Mouse (Mus musculus) hindbrain, embryonic 16.5 days (tissue): ENCODE results near the gene Tenm2. TPM values are rescaled to one million over a fixed set of nuclear protein-coding genes. Genes with fewer than 3 reads are reported as not detected.

Experiments
- ATAC-seq: fragments of 200-750 bp; cut with Nextera tagmentation; 2 replicates; pipeline ENCODE4 v1.8.0; 2017; ENCODE audit warnings: moderate TSS enrichment, moderate library complexity
- H3K27ac ChIP-seq: fragments of 300-500 bp; sonication (generic); 2 replicates; pipeline ENCODE4 v1.5.1; 2014; ENCODE audit warnings: low read depth, mild to moderate bottlenecking, control low read depth, low read length, moderate library complexity
- H3K27me3 ChIP-seq: fragments of 300-500 bp; sonication (generic); replicated peaks from 2 replicates; pipeline ENCODE4 v1.6.1; 2014; ENCODE audit warnings: low read length; ENCODE audit not compliant: control insufficient read depth, insufficient read depth
- H3K36me3 ChIP-seq: fragments of 300-500 bp; sonication (generic); 2 replicates; pipeline ENCODE4 v1.6.1; 2014; ENCODE audit warnings: mild to moderate bottlenecking, low read length, moderate library complexity, mixed read lengths; ENCODE audit not compliant: control insufficient read depth, insufficient read depth
- H3K4me1 ChIP-seq: fragments of 300-500 bp; sonication (generic); 2 replicates; pipeline ENCODE4 v1.6.1; 2014; ENCODE audit warnings: low read depth, low read length; ENCODE audit not compliant: control insufficient read depth, insufficient read depth
- H3K4me2 ChIP-seq: fragments of 300-500 bp; sonication (generic); 2 replicates; pipeline ENCODE4 v1.6.1; 2014; ENCODE audit warnings: mild to moderate bottlenecking, low read length, control low read depth, moderate library complexity
- H3K4me3 ChIP-seq: fragments of 300-500 bp; sonication (generic); 2 replicates; pipeline ENCODE4 v1.5.1; 2014; ENCODE audit warnings: mild to moderate bottlenecking, low read length, control low read depth, moderate library complexity
- H3K9ac ChIP-seq: fragments of 300-500 bp; sonication (generic); 2 replicates; pipeline ENCODE4 v1.6.1; 2014; ENCODE audit warnings: low read depth, mild to moderate bottlenecking, control low read depth, low read length, moderate library complexity
- H3K9me3 ChIP-seq: fragments of 300-500 bp; sonication (generic); 2 replicates; pipeline ENCODE4 v1.6.1; 2014; ENCODE audit warnings: mild to moderate bottlenecking, low read length, moderate library complexity; ENCODE audit not compliant: control insufficient read depth
- WGBS: fragments of 180-500 bp; shearing (Covaris S2); extraction: QIAGEN DNeasy Blood & Tissue Kit; methylation state at CpG from one replicate; pipeline ENCODE4 v1.1.7; 2014; 5-methylcytosine and 5-hydroxymethylcytosine counted together
- polyA plus RNA-seq: library from polyadenylated mRNA; unstranded; fragments of >200 nt; fragmentation: Nextera tagmentation; extraction: Ambion mirVana; gene quantifications from 2 replicates; pipeline ENCODE4 v1.2.1, GENCODE M21; 2015

Gene Tenm2
- polyA plus RNA-seq, 1 experiment from 2014 or later = 33.2 TPM

DNA sequence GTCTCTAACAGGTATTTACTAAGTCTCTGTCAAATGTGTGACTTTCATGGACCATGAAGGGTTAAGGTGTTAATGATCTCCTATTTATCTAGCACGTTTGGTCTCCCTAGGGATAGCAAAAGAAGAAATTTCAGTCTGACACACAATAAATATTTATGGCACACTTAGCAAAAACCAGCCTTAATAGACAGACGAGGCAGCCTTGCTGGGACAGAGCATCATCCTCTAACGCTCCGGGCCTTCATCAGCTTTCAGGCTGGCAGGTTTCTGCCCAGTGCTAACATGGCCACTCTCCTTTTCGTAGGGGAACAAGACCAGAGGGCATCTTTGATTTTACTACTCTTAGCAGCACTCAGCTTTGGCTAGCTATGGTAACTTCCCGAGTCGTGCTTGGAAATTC is 537.5 kb downstream of the Tenm2 start:
- Histone ChIP-seq H3K27me3 (no peaks in the 10 kb centered on the region), H3K4me2 (no peak overlapping the region), H3K27ac (no peak overlapping the region; the same call in 1 of the 2 replicates), H3K4me1 (peaks cover 11% of the 10 kb centered on the region), H3K4me3 (no peak overlapping the region), H3K36me3 (no peaks in the 10 kb centered on the region), H3K9me3 (no peaks in the 10 kb centered on the region), H3K9ac (no peak overlapping the region)
- no peak for ATAC-seq
- 46% methylated on average over 7 of the region's 7 CpGs for WGBS

DNA sequence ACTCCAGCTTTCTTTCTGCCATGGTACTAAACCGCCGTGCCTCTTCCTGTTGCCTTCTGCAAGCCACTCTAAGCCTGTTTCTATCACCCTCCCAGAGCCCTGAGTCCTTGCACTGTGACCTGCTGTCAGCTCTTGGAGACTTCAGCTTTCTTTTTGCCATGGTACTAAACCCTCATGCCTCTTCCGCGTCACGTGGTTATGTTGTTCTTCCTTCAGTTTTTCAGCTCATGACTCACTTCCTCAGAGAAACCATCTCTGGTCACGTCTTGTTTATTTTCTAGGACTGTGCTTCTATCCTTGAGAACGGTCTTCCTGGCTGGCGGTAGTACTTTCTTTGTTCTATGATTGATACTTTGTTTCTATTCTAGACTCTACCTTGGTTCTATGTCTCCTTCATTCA is 537.9 kb downstream of the Tenm2 start:
- peak; percentile 2; the same call in 1 of the 2 replicates for ATAC-seq
- Histone ChIP-seq H3K36me3 (no peaks in the 10 kb centered on the region), H3K9ac (no peak overlapping the region), H3K27me3 (no peaks in the 10 kb centered on the region), H3K4me1 (peaks cover 11% of the 10 kb centered on the region), H3K4me3 (no peak overlapping the region), H3K4me2 (no peak overlapping the region), H3K27ac (peak overlapping the region; percentile 59), H3K9me3 (no peaks in the 10 kb centered on the region)
- whole genome bisulfite sequencing = 49% methylated on average over 8 of the region's 8 CpGs

DNA sequence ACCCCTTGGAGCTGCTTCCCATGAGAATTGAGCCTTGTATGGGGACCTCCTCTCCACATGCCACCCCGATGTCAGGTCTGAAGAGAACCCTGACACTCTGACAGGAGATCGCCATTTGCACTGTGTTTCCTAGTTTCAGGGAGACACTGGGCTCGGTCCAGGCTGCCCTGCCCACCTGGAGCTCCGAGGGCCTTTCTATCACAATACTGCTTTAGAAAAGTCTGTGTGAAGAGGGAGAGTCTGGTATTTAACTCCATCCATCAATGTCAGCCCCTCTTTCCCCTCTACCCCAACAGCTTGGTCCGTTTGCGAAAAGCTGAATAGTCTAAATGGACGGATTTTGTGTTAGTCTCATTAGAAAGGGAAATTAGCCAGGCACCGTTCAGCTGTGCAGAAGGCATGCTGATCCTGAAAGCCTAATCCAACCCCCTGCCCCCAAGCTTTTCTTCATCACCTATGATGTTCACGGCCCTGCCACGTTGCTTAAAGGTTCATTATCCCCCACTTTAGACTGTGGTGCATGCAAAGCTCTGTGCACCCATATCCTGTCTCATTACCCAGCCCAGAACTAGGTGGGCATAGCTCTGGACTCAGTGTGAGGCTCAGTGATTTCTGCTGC is 538.6 kb downstream of the Tenm2 start:
- Histone ChIP-seq H3K9ac (no peak overlapping the region; the same call in 1 of the 2 replicates), H3K4me3 (no peak overlapping the region), H3K27ac (peak overlapping the region; percentile 59), H3K4me2 (peak overlapping the region; percentile 25), H3K9me3 (no peaks in the 10 kb centered on the region), H3K4me1 (peaks cover 11% of the 10 kb centered on the region), H3K27me3 (no peaks in the 10 kb centered on the region), H3K36me3 (no peaks in the 10 kb centered on the region)
- peak; percentile 94 for ATAC-seq
- WGBS = 20% methylated on average over 10 of the region's 10 CpGs

DNA sequence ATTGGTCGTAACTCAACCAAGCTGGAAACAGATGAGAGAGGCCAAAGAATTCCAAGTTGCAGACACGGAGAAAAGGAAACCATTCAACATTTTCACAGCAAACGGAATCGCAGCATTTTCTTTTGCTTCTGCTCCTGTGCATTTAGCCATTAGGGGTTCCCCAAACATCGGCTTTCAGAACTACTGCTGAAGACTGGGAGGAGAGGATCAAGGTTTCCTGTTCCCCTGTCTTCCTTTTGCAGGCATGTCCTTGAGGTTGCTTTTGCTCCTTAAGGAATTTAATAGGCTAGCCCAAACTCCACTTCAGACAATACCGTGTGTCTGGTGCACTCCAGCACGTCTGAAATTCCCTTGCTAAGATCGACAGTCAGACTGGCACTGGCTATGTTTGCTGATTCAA is 541.0 kb downstream of the Tenm2 start:
- Histone ChIP-seq H3K4me1 (peaks cover 11% of the 10 kb centered on the region), H3K27me3 (no peaks in the 10 kb centered on the region), H3K9me3 (no peaks in the 10 kb centered on the region), H3K4me3 (no peak overlapping the region), H3K9ac (no peak overlapping the region), H3K27ac (peak overlapping the region; percentile 19), H3K4me2 (peak overlapping the region; percentile 22; the same call in 1 of the 2 replicates), H3K36me3 (no peaks in the 10 kb centered on the region)
- 47% methylated on average over 8 of the region's 8 CpGs for WGBS
- ATAC-seq = no peak

DNA sequence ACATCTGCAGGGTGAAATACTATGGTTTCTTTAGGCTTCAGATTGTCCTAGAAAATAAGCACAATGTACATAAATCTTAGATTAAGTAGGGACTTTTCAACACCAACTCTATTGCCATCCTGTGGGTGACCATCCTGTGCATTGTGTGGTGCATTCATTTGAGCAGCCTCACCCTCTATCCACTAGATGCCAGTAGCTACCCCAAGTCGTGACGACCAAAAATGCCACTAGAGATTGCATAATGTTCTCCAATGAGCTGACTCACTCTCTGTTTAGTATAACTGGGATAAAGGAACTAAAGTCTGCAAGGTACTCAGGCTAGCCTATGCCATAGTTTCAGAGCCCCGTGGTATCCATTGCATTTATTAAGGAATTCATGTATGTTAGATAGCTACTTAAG is 543.1 kb downstream of the Tenm2 start:
- Histone ChIP-seq H3K27me3 (no peaks in the 10 kb centered on the region), H3K4me2 (no peak overlapping the region), H3K36me3 (no peaks in the 10 kb centered on the region), H3K9ac (no peak overlapping the region), H3K4me3 (no peak overlapping the region), H3K9me3 (no peaks in the 10 kb centered on the region), H3K4me1 (peaks cover 11% of the 10 kb centered on the region), H3K27ac (no peak overlapping the region)
- ATAC-seq = no peak
- WGBS = 82% methylated on average over 3 of the region's 3 CpGs

DNA sequence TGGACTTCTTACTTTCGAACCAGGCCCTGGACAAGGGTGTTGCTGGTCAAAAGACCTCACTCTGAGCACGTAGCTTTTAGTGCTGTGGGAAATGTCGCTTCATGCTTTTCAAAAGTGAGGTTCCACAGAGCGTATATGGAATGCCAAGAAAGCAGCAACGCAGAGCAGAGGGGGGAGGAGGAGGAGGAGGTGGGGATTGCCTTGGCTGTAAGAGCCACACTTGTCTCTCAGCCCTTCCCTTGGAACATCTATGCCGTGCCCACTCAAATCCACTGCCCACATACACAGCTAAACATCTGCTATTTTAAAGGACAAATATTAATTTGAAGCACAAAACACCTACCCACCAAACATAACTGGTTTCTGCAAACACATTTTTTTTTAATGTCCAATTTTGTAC is 544.9 kb downstream of the Tenm2 start:
- Histone ChIP-seq H3K27me3 (no peaks in the 10 kb centered on the region), H3K9me3 (no peaks in the 10 kb centered on the region), H3K27ac (no peak overlapping the region), H3K4me2 (no peak overlapping the region), H3K36me3 (no peaks in the 10 kb centered on the region), H3K4me3 (no peak overlapping the region), H3K4me1 (peaks cover 3% of the 10 kb centered on the region), H3K9ac (no peak overlapping the region)
- 72% methylated on average over 6 of the region's 6 CpGs for WGBS
- ATAC-seq = no peak

DNA sequence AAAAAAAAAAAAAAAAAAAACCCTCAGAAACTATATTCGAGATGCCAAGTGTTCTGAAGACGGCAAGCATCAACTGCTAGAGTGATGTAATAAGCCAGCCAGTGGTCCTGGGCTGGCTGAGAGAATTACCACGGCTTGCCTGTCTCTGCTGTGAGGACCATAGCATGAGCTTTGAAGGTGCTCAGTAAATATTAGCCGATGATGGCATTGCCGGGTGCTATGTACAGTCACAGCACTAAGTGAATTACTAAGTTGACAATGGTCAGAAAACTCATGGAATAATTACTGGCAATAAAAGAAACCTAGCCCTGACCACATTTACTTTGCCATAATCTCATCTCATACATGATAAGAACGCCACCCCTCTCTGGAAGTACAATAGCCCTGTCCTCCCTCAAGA is 549.5 kb downstream of the Tenm2 start:
- Histone ChIP-seq H3K9ac (no peak overlapping the region), H3K4me2 (no peak overlapping the region), H3K27ac (no peak overlapping the region), H3K36me3 (no peaks in the 10 kb centered on the region), H3K4me1 (no peaks in the 10 kb centered on the region), H3K27me3 (no peaks in the 10 kb centered on the region), H3K9me3 (no peaks in the 10 kb centered on the region), H3K4me3 (no peak overlapping the region)
- ATAC-seq = no peak
- 73% methylated on average over 6 of the region's 6 CpGs for WGBS

DNA sequence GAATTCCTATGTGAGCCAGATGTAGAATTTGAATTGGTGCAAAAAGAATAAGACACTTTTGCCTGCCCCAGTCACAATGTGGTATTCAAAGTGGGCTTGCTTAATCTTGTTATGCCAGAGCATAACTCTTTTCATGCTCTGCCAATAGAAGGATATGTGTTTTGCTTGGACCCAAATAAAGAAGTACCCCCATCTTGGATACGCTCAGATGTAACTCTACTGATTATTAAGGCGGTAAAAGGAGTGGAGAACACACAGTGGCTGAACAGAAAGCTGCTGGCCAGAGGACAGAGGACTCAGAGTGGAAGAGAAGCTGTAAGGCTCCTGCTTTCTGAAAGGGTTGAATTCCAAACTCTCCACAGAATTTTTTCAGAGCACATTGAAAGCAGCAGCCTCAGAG is 556.4 kb downstream of the Tenm2 start:
- 59% methylated on average over 2 of the region's 2 CpGs for WGBS

DNA sequence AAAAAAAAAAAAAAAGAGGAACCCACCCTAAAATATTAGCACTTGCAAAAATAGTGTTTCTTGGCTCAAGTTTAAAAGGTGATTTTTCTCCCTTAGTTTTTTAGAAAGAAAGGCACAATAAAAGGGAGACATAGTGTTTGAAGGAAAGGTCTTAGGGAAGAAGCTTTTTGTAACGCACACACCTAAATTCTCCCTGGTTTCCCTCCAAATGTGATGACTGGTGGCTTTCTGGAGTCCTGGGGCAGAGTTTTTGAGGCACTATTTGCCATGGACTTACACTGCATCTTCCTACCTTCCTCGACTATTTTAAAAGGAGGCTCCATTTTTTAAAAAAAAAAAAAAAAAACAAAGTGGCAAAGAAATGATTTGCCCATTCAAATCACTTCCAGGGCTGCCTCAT is 557.2 kb downstream of the Tenm2 start:
- WGBS = 11% methylated on average over 2 of the region's 2 CpGs
- H3K9me3 ChIP-seq = no peaks in the 10 kb centered on the region
- no peak for ATAC-seq

More for the DNA sequence above, 556.4 kb downstream of the Tenm2 start:
- Histone ChIP-seq H3K4me2 (no peak overlapping the region; the same call in 1 of the 2 replicates), H3K36me3 (no peaks in the 10 kb centered on the region), H3K9ac (no peak overlapping the region), H3K4me1 (peaks cover 6% of the 10 kb centered on the region), H3K27me3 (no peaks in the 10 kb centered on the region), H3K4me3 (no peak overlapping the region), H3K9me3 (no peaks in the 10 kb centered on the region), H3K27ac (no peak overlapping the region)
- ATAC-seq = no peak

More for the DNA sequence above, 557.2 kb downstream of the Tenm2 start:
- Histone ChIP-seq H3K4me2 (peak overlapping the region; percentile 64), H3K27ac (peak overlapping the region; percentile 93), H3K4me1 (peaks cover 9% of the 10 kb centered on the region), H3K27me3 (no peaks in the 10 kb centered on the region), H3K9ac (peak overlapping the region; percentile 53), H3K4me3 (peak overlapping the region; percentile 54), H3K36me3 (no peaks in the 10 kb centered on the region)
